Mouse (Mus musculus) forelimb bud, embryonic 11.5 days (tissue): ENCODE results near the gene Afg1l.
A peak's percentile ranks its signal among the peaks of the same experiment; 100 is the strongest.

Experiments used
- DNase-seq: peaks from one replicate; pipeline ENCODE4 v3.0.0-alpha.2; 2012; ENCODE audit warnings: low read depth, low spot score

The Afg1l gene

GRCm38 (mm10) chr10:42478341-42478720, at the start of gene Afg1l:
Afg1l (minus strand) TSS chr10:42478565.
- peak; percentile 90 for DNase-seq

GRCm38 (mm10) chr10:42525682-42526081, 47.3 kb upstream of the Afg1l start:
- no peak for DNase-seq

- peak; percentile 17 for DNase-seq
These were observed 45.3 kb upstream of the Afg1l start for GRCm38 (mm10) chr10:42523556-42524162.

- no peak for DNase-seq
These were observed 44.5 kb upstream of the Afg1l start for GRCm38 (mm10) chr10:42522912-42523311.

- no peak for DNase-seq
These were observed 43.1 kb upstream of the Afg1l start for GRCm38 (mm10) chr10:42521315-42521981.

- no peak for DNase-seq
These were observed 40.0 kb upstream of the Afg1l start for GRCm38 (mm10) chr10:42518363-42518762.

GRCm38 (mm10) chr10:42514125-42514524, 35.8 kb upstream of the Afg1l start:
- no peak for DNase-seq

GRCm38 (mm10) chr10:42511184-42512135, 33.1 kb upstream of the Afg1l start:
- no peak for DNase-seq

- no peak for DNase-seq
These were observed 31.8 kb upstream of the Afg1l start for GRCm38 (mm10) chr10:42510141-42510540.

GRCm38 (mm10) chr10:42504096-42504710, 25.8 kb upstream of the Afg1l start:
- no peak for DNase-seq

- DNase-seq, result peak; percentile 40
These were observed 24.2 kb upstream of the Afg1l start for GRCm38 (mm10) chr10:42502349-42503111.

- peak; percentile 96 for DNase-seq
These were observed 23.5 kb upstream of the Afg1l start, which contains the start of gene Snx3 for GRCm38 (mm10) chr10:42501775-42502348. Snx3 (plus strand) TSS chr10:42502030.

- no peak for DNase-seq
These were observed 22.8 kb upstream of the Afg1l start for GRCm38 (mm10) chr10:42501161-42501560.

GRCm38 (mm10) chr10:42500611-42501010, 22.2 kb upstream of the Afg1l start:
- DNase-seq, result no peak

- DNase-seq, result no peak
These were observed 14.6 kb upstream of the Afg1l start for GRCm38 (mm10) chr10:42493000-42493399.

GRCm38 (mm10) chr10:42492027-42492771, 13.8 kb upstream of the Afg1l start:
- DNase-seq, result no peak

- no peak for DNase-seq
These were observed 12.8 kb upstream of the Afg1l start for GRCm38 (mm10) chr10:42491158-42491557.

GRCm38 (mm10) chr10:42488606-42489296, 10.4 kb upstream of the Afg1l start:
- no peak for DNase-seq

- no peak for DNase-seq
These were observed 2.4 kb upstream of the Afg1l start for GRCm38 (mm10) chr10:42480719-42481118.
